Mouse (Mus musculus): ENCODE results near the gene Vars2.

The Vars2 gene

DNA sequence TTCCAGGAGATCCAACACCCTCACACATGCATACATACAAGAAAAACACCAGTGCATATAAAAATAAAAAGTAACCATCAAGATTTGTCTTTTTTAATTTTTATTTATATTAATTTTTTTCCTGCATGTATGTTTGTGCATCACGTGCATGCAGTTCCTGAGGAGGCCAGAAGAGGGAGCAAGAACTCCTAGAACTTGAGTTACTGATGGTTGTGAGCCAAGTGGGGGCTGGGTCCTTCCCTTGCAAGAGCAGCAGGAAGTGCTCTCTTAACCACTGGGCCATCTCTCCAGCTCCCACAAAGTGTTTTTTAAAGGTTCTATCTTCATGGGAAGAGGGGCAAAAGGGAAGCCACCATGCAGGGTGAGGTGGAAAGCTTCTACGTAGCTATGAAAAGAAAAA, 27.9 kb upstream of the Vars2 start:
- in situ Hi-C loops (cut with MseI, MboI), result loop anchor here in 1 of 2 experiments (5.0 kb wide), 1 partner anchor 42 kb away; no protein-coding TSS in a partner anchor

DNA sequence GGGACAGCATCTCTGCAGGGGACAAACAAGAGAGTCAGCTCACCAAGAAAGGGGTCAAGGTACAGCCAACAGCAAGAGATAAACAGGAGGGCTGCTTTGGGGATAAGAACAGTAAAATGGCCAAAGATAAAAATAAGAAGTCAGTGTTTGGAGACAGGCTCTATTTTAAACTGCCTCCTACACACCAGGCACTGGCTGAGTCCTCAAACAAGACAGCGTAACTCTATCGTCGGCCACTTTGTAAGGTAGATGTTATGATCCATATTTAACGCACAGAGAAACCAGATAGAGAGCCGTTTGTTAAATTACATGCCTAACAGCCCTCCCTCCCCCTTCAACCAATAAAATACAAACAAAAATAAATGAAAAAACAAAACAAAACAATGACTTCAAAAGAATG, 26.5 kb upstream of the Vars2 start:
- in situ Hi-C loops (cut with MseI, MboI), result loop anchor here in 1 of 2 experiments (5.0 kb wide), 1 partner anchor 43 kb away; no protein-coding TSS in a partner anchor

- in situ Hi-C loops (cut with MseI, MboI), result loop anchor here in 1 of 2 experiments (5.0 kb wide), 1 partner anchor 45 kb away; no protein-coding TSS in a partner anchor
These were observed 25.0 kb upstream of the Vars2 start for GRCm38 (mm10) chr17:35692368-35692767.

DNA sequence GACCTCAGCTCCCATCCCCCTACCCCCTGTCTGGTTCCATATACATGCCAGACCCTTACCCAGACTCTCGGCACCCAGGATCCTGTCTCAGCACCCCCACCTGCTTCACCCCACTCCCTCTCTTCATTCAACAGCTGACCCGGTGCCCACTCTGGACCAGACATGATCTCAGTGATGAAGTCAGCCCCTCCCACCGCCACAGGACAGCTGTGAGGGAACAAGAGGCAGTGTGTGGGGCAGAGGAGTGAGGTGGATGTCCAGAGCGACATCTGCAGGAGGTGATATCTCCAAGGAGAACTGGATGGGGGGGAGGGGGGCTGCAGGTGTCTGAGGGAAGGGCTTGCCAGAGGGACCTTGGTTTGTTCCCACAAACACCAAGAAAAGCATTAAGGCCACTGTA, 24.4 kb upstream of the Vars2 start:
- in situ Hi-C loops (cut with MseI, MboI), result loop anchor here in 1 of 2 experiments (5.0 kb wide), 1 partner anchor 45 kb away; no protein-coding TSS in a partner anchor

GRCm38 (mm10) chr17:35689936-35690645, 22.7 kb upstream of the Vars2 start:
- in situ Hi-C loops (cut with MseI, MboI), result loop anchor here (5.0 kb wide), 2 partner anchors 47 to 1447 kb away; no protein-coding TSS in a partner anchor

- in situ Hi-C loops (cut with MseI, MboI), result loop anchor here in 1 of 2 experiments (5.0 kb wide), 1 partner anchor 1449 kb away; no protein-coding TSS in a partner anchor
These were observed 21.2 kb upstream of the Vars2 start for GRCm38 (mm10) chr17:35688347-35689175.

DNA sequence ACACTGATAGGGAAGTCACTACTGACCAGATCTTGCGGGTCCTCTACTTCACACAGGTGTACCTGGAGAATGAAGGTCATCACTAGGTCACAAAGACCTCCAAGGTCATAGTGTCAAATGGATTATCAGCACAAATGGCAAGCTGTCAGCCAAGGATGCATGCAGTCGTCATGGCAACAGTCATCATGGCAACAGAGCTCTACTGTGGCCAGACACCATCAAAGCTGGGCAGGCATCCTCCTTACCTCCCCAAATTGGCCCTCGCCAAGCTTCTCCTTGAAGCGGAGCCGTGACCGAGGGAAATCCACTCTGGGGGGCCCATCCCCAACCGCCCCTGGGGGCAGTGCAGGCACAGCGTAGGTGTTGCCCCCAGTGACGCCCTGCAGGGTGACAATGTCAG, 17.7 kb upstream of the Vars2 start:
- in situ Hi-C loops (cut with MseI, MboI), result loop anchor here in 1 of 2 experiments (5.0 kb wide), 1 partner anchor 1452 kb away; no protein-coding TSS in a partner anchor

GRCm38 (mm10) chr17:35681986-35682385, 14.6 kb upstream of the Vars2 start:
- in situ Hi-C loops (cut with MseI, MboI), result no loop called here

DNA sequence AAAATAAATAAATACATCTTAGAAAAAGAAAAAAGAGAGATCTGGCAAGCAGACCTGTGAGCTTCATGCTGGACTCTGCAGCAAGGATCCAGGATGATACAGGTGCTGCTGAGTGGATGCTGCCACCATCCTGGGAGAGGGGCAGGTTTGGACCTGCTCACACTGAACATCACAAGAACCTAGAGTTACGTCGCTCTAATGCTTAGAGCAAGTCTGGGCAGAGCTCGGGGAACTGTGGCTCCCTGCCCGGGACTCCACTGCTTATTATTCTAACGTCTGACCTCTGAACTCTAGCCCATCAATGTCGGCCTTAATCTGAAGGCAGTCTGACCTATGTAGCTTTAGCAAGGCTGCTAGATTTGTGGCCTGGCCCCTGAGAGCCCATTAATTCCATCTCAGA, 13.2 kb upstream of the Vars2 start:
- in situ Hi-C loops (cut with MseI, MboI), result no loop called here

DNA sequence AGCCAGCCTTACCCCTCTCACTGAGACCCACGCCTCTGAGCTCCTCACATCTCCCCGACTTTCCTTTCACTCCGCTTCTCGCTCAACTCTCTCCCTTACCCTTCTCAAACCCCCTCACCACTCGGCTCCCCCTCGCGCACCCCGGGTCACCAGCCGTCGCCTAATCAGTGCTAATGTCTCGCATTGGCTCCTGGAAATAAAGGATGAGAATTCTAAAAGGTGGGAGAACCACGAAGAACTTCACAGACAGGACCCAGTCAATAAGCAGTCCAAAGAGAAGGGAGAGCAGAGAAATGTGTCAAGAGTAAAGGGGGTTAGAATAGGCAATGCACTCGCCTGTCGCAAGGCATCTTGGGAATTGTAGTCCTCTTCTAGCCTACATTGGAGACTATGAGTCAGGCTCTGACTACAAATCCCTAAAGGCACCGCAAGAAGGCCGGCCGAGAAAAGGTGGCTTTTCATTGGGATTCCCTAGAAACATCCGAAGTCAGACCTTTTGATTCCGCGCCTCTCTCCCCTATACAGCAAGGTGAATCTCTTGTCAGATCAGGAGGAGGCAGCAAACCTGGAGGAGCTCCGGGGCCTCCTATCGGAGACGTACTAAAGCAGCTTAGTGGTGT, 6.1 kb upstream of the Vars2 start, which contains the start of gene Gtf2h4:
Gene Gtf2h4 (minus strand): TSS at position 324 of the 620 bp plus-strand sequence.
- in situ Hi-C loops (cut with MseI, MboI), result no loop called here

DNA sequence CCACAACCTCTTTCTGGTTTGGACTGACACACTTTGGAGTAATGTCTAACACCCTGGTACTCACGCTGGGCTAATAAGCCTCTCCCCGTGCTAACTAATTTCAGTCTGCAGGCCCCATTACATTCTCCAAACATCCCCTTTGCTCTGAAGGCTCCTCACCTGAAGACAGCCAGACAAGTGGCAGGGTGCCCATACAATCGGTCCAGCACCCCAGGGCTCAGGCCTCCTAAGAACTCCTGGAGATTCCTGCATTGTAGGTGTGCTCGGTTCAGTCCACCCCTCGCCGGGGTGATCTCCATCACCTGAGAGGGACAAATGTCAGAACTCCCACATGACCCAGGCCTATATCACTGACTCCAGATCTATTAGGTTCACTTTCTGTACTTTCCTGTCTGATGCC, 5.1 kb upstream of the Vars2 start:
- in situ Hi-C loops (cut with MseI, MboI), result no loop called here

- in situ Hi-C loops (cut with MseI, MboI), result no loop called here
These were observed 4.5 kb upstream of the Vars2 start for GRCm38 (mm10) chr17:35671846-35672245.

DNA sequence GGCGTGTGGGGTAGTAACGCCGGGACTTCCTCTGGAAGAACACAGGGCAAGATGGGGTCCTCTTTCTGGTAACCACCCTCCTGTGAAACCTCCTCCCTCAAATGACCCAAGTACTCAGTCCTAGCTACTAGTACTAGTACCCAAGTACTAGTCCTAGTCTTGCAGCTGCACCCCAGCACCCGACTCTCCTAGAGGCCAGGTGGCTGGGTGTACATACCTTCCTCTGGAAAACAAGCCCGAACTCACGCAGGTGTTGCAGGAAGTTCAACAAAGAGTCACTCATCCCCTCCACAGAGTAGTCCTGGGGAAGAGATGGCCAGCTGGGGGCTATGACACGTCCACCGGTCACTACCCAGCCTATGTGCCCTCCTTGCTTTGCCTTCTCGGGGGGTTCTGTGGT, 2.3 kb upstream of the Vars2 start:
- in situ Hi-C loops (cut with MseI, MboI), result no loop called here

DNA sequence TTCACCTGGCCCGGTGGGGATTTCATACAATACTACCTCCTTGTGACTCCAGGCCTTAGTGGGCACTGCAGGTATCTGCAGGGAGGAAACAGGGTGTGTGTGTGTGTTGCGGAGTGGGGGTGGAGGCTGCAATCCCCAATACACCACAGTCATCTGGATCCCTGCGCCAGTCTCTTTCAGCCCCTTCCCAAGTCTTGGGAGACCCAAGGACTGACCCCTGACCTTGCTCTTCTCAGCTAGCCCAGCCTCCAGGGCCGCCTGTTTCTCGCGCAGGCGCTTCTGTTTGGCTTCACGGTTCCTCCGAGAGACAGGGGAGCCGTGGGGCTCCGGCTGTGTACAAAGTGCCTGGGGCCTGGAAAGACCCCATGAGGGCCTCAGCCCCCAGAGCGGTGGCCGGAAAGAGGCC, 538 bp downstream of the Vars2 start:
- in situ Hi-C loops (cut with MseI, MboI), result no loop called here

- in situ Hi-C loops (cut with MseI, MboI), result no loop called here
These were observed 1.4 kb downstream of the Vars2 start for GRCm38 (mm10) chr17:35665957-35666515.

- in situ Hi-C loops (cut with MseI, MboI), result no loop called here
These were observed 14.3 kb downstream of the Vars2 start for GRCm38 (mm10) chr17:35653086-35653485.

DNA sequence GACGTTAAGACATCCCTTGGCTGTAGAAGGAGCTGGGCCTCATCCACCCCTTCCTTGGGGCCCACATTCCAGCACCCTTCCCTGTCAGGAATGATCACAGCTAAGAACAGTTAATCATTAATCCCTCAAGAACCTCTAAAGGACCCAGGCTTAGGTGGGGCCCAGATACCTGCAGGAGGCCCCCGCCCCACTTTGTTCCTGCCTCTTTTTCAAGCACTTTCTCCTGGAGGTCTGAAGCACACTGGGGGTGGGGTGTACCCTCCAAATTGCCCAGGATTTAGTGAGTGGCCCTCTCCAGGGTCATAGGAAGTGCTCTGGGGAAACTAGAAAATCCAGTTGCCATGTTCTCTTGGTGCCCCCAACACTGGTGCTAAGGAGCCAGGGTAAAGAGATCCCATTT, 18.0 kb downstream of the Vars2 start:
- in situ Hi-C loops (cut with MseI, MboI), result loop anchor here in 1 of 2 experiments (25.0 kb wide), 1 partner anchor 1687 kb away; the partner anchor contains the start of genes B3galt4, Rps18 and Vps52

DNA sequence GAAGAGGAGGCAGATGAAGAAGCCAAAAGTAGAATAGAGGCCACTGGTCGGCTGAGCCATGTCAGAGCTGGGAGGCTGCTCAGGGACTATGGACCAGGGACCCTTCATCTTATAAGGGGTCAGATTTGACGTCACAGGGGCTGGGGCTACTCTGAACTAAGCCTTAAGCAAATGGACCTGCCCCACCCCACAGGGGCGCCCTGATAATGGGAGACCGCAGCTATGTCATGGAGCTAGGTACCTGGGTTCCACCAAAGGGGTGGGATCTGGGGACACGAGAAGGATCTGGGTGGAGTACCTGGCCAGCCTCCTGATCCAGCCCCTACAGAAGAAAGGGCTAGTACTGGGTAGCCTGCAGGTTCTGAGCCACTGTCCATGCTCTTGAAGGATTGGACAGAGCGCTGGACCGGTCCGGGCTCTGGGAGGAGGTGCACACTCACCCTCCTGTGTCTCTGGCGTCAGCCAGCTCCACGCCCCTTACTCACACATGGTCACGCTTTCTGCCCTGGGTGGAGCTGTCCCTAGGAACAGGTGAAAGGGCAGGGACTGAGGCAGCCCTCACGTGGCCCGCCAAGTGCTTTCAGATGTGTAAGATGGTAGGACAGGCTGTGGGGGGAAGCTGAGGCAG, 23.7 kb downstream of the Vars2 start, which contains the start of gene Mucl3:
Gene Mucl3 (minus strand): TSS at position 87 of the 628 bp plus-strand sequence.
- in situ Hi-C loops (cut with MseI, MboI), result loop anchor here in 1 of 2 experiments (25.0 kb wide), 1 partner anchor 1681 kb away; the partner anchor contains the start of genes B3galt4, Rps18 and Vps52

GRCm38 (mm10) chr17:35639352-35639751, 28.0 kb downstream of the Vars2 start:
- in situ Hi-C loops (cut with MseI, MboI), result loop anchor here in 1 of 2 experiments (25.0 kb wide), 1 partner anchor 1677 kb away; the partner anchor contains the start of genes B3galt4, Rps18 and Vps52

DNA sequence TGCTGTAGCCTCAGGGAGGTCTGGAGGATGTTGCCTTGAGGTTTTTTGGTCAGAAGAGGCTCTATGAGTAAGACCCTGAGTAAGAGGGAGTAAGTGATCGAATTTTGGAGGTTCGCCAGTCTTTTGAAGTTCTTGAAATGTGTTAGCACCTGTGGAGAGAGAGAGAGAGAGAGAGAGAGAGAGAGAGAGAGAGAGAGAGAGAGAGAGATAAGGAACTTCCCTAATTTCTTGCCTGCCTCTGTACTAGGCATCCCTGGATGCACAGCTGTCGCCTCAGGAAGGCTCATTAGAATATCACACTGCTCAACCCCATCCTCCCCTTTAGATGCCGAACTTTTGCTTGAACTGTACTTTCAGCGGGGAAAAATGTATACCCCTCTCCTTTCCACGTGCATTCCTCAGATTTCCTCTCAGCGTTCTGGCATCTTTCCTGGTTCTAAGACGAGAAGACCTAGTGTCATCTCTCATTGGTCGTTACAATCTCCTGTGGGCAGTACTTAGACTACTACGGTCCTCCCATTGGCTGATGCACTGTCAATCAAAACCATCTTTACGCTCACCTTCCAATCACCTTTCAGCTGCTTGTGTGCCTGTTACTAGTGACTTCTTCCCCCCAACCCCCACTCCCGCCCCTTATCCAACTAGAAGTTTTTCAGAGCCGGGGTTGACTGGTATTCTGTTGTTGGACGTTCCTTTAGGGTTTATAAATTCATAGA, 28.8 kb downstream of the Vars2 start:
- in situ Hi-C loops (cut with MseI, MboI), result loop anchor here in 1 of 2 experiments (25.0 kb wide), 1 partner anchor 1676 kb away; the partner anchor contains the start of genes B3galt4, Rps18 and Vps52

Measured in mouse trophoblast stem cell (cell line).